Mouse (Mus musculus) testis, postnatal 14 days (tissue): Measurements from ENCODE around the gene Iqschfp.

Experiments used
- DNase-seq: peaks from one replicate; pipeline ENCODE4 v3.0.0; 2021; ENCODE audit warnings: low spot score

Iqschfp gene

DNA sequence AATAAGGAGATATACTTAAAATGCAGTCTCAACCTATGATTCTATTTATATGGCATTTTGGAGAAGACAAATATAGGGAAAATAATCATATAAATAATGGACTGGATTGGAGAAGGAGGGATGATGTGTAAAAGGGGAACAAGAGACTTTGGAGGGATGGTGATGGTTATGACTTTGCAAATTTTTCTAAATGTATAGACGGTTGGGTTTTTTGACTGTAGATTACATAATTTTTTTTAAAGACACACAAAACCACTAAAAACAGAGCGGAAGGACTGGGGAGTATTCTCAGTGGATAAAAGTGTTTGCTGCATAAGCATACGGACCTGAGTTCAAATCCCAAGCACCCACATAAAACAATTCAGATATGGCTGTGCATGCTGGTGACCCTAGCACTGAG is 329.4 kb downstream of the Iqschfp start:
- no peak for DNase-seq

DNA sequence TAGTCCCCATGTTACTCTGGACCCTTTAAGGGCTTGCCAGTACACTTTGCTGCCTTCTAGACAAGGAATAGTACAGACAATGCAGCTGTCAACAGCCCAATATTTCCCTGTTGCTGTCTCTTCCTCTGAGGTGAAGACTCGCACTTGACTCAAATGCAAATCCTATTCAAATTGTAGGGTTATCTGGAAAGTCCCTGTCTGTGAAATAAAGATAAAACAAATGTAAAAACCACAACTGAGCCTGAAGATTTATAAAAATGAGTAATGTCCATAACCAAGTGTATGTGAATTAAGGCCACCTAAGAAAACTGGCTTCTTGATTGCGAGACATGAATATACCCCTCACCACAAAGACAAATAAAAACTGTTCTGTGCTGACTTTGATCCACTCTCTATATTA is 347.9 kb downstream of the Iqschfp start:
- DNase-seq: no peak

GRCm38 (mm10) chr3:68243239-68243638 is 351.2 kb downstream of the Iqschfp start:
- no peak for DNase-seq

- DNase-seq: no peak
Observed at GRCm38 (mm10) chr3:68246154-68246553, 354.1 kb downstream of the Iqschfp start.

DNA sequence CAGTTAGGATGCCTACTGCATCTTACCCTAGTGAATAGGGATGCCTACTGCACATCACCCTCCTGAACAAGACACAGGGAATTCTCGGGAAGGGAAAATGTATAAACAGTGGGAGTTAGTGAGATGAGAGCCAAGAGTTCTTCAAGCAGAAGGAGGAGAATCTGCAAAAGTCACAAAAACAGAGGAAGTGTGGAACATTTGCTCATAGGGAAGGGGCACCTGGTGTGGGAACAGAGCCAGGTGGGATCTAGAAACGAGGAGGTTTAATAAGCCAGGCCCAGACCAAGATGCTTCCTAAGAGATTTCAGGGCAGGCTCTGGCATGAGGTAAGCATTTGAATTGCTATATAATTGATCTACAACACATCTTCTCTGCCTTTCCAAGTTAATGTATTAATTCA is 358.6 kb downstream of the Iqschfp start:
- no peak for DNase-seq

- DNase-seq: no peak
Observed at GRCm38 (mm10) chr3:68252335-68252734, 360.3 kb downstream of the Iqschfp start.

GRCm38 (mm10) chr3:68262304-68262703 is 370.3 kb downstream of the Iqschfp start:
- no peak for DNase-seq

DNA sequence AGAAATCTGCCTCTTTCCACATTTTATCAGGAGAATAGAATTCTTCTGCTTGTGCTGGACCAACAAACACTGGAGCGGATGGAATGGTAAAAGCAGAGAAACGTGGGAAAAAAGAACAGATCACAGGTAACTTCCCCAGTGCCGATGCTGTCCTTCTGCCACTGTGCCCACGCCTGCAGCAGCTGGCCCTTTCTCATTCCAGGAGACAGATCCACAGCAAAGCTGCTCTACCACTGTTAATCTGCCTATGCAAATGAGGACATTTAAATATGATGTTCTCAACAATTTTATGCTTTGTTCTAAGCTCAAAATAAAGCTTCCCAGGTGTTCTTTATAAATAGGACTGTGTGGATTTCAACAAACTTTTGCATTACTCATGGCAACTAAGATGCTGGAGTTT is 375.9 kb downstream of the Iqschfp start:
- DNase-seq: no peak

- DNase-seq: no peak
Observed at GRCm38 (mm10) chr3:68269251-68269650, 377.2 kb downstream of the Iqschfp start.

DNA sequence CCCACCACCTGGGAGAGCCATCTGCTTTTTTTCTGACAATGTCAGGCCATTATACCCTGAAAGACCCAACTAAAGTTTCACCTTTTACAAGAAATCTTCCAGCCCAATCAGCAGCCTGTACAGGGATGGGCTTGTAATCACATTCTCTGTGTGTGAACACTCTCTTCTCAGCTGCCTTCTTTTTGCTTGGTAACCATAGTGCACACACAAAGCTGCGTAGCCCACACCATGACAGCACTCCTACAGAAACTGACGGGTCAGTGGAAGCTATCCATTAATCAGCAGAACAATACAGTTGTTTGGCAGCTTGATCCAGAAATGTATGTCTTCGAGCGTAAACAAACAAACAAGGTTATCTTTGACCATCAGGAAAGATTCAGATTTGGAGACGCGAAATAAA is 378.2 kb downstream of the Iqschfp start:
- no peak for DNase-seq

DNA sequence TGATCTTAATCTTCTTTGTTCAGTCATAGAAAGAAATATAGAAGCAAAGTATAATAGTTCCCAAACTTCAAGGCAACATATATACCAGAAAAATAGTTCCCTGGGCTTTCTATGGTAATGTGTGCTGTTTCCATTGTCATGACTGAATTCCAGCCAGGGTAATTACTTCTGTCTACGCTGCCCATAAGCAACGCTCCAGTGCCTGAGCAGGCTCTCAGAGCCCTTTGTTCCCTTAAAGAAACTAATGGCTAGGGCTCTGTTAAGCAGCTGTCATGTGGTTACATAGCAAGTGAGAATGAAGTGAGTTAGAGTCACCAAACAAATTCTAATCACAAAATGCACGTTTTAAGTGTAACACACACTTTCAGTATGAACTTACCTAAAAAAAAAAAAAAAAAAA is 379.4 kb downstream of the Iqschfp start:
- DNase-seq: no peak

DNA sequence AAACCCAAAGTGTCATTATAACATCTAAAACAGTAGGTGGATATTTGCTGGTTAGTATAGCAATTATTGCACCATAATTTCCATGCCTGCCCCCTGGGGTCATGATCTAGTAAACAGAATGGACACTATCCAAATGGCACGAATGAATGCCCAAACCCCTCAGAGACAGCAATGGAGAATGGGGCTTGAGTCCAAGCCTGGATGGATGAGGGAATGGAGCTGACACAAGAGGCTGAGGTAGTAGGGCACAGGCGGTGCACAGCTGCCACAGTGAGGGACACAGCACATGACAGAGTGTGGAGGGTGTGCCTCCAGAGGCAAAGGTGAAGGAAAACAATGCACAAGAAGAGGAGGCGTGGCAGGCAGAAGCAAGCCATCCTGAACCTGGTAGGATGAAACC is 379.8 kb downstream of the Iqschfp start:
- no peak for DNase-seq

GRCm38 (mm10) chr3:68282844-68283594 is 391.0 kb downstream of the Iqschfp start:
- no peak for DNase-seq

- no peak for DNase-seq
Observed at GRCm38 (mm10) chr3:68283595-68283991, 391.6 kb downstream of the Iqschfp start.

DNA sequence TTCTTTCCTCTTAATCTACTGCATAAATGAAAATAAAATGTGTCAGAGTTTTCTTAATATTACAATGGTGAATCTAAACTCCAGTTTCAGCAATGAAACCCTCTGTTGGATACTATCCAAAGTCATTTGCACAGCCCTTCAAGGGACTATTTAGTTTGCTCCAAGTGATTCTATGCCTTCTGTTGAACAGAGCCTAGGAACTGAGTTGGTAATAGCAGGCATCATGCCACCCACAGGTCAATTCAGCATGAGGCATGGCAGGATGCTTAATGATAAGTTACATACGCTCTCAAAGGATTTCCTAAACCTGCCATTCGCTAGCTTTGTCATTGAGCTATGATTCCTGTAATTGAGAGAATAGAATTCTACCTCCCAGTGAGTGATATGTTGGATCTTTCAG is 392.5 kb downstream of the Iqschfp start:
- no peak for DNase-seq

GRCm38 (mm10) chr3:68296752-68297151 is 404.7 kb downstream of the Iqschfp start:
- no peak for DNase-seq

DNA sequence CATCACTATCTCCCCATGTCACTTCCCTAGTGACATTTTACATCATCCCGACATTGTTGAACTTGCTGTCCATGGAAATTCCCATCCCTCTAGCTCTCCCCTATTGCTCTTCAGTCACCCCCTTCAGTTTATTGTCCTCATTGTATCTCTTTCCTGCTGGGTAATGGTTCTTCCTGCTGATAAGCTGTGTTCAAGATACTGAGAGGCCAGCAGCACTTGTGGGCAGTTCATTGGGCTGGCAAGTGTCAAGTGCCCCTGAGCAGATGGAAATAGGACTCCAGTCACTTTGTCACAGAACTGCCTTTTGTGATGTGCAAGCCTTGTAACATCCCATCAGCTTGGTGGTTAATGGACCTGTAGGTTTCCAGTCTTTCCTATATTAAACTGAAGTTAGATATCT is 413.6 kb downstream of the Iqschfp start:
- no peak for DNase-seq

DNA sequence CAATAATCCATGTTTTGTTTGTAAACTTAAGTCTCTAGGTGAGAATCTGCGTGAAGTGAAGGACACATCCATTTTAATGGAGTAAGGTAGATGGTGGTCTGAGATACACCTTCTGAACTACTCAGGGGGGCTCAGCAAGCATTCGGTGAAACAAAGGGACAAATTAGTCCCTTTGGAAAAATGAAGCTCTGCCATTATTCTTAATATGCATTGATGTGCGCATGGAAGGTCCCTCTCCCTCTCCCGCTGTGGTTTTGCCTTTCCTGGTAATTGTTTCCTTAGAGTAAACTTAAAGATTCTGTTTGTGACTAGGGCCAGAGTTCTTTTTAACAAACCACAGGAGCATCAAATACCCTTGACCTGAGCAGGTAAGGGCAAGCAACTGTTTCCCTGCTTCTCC is 414.7 kb downstream of the Iqschfp start:
- no peak for DNase-seq

DNA sequence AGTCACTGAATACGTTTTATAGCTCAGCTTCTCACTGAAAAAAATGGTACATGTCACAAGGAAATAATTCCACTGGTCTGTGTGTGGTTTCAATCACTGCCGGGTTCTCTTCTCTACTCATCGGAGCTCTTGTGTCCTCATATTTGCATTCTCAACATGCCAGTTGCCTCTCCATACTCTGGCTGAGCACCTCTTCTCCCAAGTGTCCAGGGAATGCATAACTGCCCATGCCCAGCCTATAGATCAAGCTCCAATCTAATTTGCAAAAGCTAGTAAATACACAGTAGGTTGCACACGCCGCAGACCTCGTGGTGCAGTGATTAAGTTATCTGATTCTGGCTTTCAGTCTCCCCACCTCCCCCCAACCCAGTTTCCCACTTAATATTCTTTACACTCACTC is 433.5 kb downstream of the Iqschfp start:
- DNase-seq: no peak

GRCm38 (mm10) chr3:68332515-68332914 is 440.5 kb downstream of the Iqschfp start:
- no peak for DNase-seq

GRCm38 (mm10) chr3:68335501-68335900 is 443.5 kb downstream of the Iqschfp start:
- no peak for DNase-seq

- no peak for DNase-seq
Observed at GRCm38 (mm10) chr3:68350624-68351023, 458.6 kb downstream of the Iqschfp start.

- no peak for DNase-seq
Observed at GRCm38 (mm10) chr3:68351461-68351860, 459.4 kb downstream of the Iqschfp start.

DNA sequence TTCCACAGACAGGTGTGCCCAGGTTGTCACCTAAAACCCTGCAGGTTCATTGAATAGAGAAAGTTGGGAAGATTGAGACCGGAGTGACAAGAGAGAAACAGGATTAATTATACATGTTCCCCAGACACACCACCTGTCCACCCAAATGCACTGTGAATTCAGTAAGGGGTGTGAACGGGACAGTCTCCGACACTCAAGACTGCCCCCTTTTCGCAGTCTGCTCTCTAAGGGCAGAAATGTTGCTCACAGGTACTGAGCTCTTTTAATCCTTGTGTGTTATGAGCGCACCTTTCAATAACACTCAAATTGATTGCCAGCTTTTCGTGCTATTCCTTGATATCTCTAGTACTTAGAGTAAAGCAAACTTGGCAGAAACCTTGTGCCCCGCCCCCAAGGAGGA is 460.9 kb downstream of the Iqschfp start:
- DNase-seq: no peak
